Mouse (Mus musculus): Measurements from ENCODE around the gene Col8a1. TPM values are rescaled to one million over a fixed set of nuclear protein-coding genes. Genes with fewer than 3 reads are reported as not detected.

The Col8a1 gene
- total RNA-seq, 2 experiments from 2014 or later = 4.6 to 5.1 TPM

Other genes starting within 250 kb of the Col8a1 start
- 10 to 100 TPM; 18.8 to 21.8 TPM for gene Cmss1, start 147.9 kb downstream of the Col8a1 start, total RNA-seq (2021)